Mouse (Mus musculus) large intestine, adult 2 months (tissue): ENCODE results near the gene Dok7. TPM values are rescaled to one million over a fixed set of nuclear protein-coding genes. Genes with fewer than 3 reads are reported as not detected.
A peak's percentile ranks its signal among the peaks of the same experiment; 100 is the strongest.

Experiments
- DNase-seq: peaks from one replicate; pipeline ENCODE4 v3.0.0-alpha.2; 2012; ENCODE audit warnings: low read depth, low spot score
- WGBS: fragments of 180-500 bp; shearing (Covaris S2); methylation state at CpG from one replicate; pipeline ENCODE4 v1.1.7; 2018; 5-methylcytosine and 5-hydroxymethylcytosine counted together
- polyA plus RNA-seq: library from polyadenylated mRNA; depleted of rRNA; stranded (reverse); fragments of >200 nt; gene quantifications from 2 replicates; pipeline ENCODE4 v1.2.3, GENCODE M21; 2012; rRNA removed

The Dok7 gene
- 0.69 and 1.0 TPM in 2 replicates for polyA plus RNA-seq

DNA sequence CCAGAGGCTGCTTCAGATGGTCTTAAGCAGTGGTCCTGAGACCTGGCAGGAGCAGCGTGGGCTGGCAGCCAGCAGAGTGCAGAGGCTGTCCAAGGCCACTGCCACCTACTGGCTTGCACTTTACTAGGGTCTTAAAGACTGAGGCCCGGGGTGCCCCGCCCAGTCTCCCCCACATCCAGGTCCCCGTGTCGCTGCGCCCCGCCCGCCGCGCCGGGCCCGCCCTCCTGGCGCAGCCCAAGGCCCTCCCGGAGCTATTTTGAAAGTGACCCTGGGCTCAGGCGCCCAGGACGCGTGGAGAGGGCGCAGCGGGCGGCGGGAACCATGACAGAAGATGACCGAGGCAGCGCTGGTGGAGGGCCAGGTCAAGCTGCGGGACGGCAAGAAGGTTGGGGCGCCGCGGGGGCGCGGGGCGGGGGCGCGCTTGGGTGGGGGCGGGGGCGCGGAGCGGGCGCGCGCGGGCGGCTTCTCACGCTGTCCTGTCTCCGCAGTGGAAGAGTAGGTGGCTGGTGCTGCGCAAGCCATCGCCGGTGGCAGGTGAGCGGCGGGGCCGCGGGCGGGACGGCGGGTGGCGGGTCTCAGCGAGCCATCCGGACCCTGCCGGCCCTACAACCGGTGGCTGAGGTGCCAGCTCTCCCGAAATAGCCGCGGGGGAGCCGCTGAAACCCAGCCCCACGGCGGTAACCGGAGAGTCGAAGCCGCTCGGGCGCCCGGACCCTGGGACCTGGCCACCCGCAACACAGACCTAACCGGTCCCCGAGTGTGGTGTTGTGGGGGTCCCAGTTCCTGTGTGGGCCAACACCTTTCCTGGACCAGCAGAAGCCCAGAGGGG lies at the start of gene Dok7:
Dok7 (plus strand) TSS at position 163 of the 829 bp plus-strand sequence.
- no peak for DNase-seq
- under 1% methylated on average over 70 of the region's 74 CpGs for WGBS

DNA sequence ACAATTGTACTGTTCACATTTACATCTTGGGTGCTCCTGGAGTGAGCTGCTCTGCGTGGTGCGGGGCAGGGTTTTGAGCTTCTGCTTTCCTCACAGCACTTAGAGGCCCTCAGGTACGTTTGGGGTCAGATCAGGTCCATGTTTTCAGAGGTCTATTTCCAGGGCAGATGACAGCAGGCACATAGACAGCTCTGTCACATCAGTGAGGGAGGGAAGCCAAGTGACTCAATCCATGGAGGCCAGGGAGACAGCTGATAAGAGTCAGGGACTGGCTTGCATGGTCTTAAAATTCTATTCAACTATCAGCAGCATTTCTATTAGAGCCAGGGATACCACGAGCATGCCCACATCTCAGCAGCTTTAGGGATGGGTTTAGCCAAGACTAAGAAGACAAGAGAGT lies 47.4 kb upstream of the Dok7 start:
- no peak for DNase-seq
- 92% methylated on average over 4 of the region's 4 CpGs for WGBS

DNA sequence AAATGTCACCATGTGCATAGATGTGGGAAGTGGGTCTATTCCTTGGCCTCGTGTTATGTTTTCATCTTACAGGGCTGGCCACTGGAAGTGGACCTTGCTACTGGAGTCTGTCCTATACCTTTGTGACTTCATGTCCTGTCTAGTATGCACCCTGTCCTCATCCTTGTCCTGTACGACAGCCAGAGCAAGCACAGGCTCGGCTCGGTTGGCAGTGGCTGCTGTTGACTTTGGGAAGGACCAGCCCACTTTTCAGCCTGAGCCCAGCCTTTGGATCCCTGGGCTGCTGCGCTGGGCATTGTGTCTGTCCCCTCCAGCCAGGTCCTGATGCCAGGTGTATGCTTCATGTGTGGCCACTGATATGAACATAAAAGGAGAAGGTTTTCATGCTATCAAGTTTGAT lies 45.9 kb upstream of the Dok7 start:
- WGBS = 33% methylated on average over 5 of the region's 5 CpGs
- no peak for DNase-seq

DNA sequence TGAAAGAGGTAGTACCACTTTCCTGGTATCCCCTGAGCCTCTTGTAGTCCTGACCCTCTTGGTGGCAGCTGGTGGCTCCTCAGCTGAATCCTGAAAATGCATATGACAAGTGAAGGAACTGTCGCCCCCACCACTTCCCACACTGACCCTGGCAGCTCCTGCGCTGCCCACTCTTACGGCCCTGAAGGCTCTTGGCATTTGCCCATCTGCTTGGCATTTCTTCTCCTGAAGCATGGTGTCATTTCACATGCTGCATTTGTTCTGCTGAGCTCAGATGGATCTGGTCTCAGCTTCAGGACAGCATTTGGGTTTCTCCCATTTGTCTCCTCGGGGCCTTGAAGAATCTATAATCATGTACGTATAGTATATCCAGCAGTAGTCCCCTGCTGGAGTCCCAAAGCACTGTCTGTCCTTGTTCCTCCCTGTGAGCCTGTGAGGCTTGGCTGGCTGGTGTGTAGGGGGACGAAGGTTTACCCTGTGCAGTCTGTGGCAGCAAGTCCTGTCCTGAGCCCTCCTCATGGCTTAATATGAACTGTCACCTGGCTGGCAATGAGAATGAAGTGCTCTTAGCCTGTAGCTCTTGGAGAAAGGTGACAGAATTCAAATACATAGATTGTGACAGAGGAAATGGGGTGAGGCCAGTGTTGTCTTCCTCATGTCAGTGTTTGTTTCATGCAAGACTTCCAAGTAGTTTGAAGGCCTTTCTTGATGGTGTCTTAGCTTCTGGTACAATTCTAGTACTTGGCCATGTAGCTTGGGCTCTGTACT lies 45.2 kb upstream of the Dok7 start:
- WGBS = 96% methylated on average over 6 of the region's 6 CpGs
- no peak for DNase-seq

DNA sequence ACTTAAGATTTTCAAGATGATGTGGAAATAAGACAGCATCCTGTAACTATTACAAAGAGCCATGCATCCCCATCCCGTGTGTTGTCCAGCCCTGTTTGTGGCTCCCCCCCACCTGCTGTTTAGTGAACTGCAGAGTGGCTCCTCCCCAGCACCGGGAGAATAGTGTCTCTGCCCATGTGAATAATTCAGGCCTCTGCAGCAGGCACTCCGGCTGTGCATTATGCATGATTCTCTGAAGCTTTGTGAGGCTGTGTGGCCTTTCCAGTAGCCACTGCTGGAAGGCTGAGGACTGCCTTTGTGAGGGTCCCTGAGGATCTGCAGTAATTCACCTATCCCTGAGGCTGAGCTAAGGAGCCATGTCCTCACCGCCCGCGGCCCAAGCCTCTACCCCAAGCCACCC lies 42.5 kb upstream of the Dok7 start:
- WGBS = 80% methylated on average over 6 of the region's 6 CpGs
- no peak for DNase-seq

DNA sequence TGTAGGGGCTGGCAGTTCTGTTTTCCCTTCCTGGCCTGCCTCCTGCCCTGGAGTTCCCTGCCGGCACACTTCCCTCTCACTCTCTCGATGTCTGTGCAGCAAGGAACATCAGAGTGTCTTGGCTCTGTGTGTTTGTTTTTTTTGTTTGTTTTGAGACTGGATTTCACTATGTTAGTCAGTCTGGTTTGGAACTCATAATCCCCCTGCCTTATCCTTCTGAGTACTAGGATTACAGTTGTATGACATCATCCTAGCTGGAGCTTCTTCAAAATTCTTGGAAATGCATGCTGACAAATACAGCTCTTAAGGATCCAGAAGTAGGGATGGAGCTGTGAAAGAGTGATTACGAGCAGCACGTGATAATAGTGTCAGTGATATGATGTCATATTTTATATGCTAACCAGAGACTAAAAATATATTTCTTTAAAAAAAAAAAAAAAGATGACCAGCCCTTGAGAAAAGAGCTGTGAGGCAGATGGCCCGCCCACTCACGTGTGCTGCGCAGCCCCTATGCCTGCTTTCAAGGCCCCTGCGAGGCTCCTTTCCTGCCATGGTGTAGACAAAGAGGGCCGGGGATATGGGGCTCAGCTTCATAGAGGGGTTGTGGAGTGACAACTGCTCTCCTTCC lies 36.8 kb upstream of the Dok7 start:
- DNase-seq = no peak
- 67% methylated on average over 9 of the region's 9 CpGs for WGBS

DNA sequence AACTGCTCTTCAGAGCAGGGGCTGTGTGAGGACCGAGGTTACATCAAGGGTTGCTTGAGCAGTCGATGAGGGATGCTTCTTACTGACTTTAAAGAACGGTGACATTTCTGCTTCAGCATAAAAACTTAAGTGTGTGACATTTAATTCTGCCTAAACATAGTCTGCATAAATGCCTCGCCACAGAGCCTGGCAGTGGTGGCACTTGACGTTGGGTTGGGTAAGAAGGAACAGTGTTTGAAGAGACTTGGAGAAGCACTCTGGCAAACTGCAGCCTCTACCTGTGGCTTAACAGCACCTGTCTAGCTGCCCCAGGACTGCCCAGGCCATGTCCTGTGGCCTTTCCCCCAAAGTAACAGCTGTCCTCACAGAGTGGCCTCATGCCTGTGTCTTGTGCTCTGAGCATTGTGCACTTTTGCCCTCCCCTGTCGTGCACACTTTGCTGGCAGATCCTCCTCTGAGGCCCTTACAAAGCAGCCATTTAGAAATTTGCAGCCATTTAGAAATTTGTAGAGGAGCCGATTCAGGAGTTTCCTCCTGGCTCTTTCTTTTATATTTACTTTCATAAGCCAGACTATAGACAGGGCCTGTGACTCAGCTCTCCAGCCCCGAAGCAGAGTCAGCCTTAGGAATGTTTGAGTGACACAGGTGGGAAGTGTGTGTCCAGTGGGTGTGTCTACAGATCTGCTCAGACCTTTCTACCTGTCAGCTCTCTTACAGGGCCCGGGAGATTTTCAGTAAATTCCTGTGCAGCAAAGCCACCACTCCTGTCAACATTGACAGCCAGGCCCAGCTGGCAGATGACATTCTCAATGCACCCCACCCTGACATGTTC lies 35.9 kb upstream of the Dok7 start:
- 57% methylated on average over 9 of the region's 9 CpGs for WGBS
- no peak for DNase-seq

DNA sequence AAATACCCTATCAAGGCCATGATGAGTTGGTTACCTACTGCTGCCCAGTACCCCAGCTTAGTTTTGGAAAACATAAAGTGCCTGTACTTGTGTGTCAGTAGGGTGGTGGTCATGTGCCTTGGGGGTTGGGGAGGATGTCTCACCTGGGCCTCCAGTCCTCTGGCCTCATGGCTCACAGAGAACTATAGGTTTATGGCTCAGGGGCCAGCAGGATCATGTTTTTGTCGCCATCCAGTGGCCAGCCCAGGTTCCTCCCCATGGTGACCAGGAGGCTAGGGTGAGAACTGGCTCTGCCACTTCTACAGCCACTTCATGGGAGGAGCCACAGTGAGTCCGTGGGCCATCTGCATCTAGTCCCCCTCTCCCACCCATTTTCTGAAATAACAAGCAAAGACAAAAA lies 31.6 kb upstream of the Dok7 start:
- WGBS = 12% methylated on average over 2 of the region's 2 CpGs
- DNase-seq = no peak

DNA sequence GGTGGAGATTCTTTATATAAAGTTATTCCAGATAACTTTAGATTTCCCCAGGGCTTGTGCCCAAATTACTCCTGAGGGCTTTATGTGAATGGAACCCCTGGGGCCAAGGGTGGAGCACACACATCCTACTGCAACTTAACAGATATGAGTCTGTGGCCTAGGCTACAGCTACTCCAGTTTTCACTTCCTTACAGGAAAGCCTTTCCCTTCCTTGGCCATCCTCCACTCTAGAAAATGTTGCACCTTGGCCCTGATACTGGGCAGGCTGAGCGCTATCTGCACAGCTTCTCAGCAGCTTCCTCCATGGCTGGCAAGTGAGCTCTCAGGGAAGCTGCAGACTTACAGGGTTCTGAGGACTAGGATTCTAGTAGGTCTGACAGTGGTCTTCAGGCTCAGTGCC lies 27.3 kb upstream of the Dok7 start:
- 84% methylated on average over 1 of the region's 1 CpGs for WGBS
- no peak for DNase-seq

DNA sequence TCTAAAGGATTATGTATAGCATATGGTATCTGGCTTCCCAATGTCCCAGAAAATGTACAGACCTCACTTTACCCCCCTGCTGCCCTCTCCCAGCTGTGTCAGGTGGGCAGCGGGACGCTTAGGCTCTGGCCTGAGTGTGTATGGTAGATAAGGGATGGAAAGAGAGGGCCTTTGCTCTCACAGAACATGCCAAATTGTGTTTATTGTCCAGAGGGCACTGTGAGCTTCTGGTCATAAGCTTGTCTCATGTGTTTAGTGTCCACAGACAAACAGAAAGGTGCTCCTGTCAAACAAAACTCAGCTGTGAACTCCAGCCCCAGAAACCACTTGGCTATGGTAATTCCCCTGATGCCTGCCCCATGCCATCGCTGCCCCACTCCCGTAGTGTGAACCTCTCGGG lies 26.8 kb upstream of the Dok7 start:
- 92% methylated on average over 5 of the region's 5 CpGs for WGBS
- DNase-seq = no peak

DNA sequence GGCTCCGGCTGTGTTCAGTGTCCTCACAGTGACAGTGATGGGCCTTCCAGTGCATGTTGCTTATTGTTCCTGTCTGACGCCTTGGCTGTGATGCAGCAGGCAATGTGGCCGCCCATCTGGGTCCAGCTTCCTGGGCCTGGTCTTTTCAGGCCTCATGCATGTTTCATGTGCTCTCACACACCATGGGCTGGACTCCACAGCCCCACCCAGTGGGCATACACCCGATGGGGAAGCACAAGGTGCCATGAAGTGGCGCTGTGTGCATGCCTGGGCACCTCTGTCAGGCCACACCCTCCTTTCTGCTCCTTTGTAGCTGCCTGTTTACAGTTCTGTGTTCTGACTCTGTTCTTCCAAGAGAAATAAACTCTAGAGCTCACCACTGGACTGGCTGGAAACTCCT lies 23.5 kb upstream of the Dok7 start:
- DNase-seq = no peak

DNA sequence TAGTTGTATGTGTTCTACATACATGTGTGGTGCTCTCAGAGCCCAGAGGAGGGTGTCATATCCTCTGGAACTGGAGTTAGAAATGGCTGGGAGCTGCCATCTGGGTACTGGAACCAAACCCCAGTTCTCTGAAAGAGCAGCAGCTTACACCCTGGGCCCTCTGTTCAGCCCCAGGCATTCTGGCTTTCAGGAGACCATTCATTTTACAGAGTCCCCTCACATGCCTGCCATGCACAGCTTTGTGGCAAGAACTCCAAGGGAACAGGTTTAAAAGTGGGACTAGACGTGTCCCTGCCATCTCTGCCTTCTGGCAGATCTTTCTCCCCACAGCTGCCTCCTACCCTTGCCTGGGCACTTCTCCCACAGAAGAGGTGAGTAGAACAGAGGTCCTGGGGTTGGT lies 22.9 kb upstream of the Dok7 start:
- WGBS = 90% methylated on average over 1 of the region's 1 CpGs
- no peak for DNase-seq

More for the DNA sequence above, 23.5 kb upstream of the Dok7 start:
- WGBS = 57% methylated on average over 5 of the region's 5 CpGs

DNA sequence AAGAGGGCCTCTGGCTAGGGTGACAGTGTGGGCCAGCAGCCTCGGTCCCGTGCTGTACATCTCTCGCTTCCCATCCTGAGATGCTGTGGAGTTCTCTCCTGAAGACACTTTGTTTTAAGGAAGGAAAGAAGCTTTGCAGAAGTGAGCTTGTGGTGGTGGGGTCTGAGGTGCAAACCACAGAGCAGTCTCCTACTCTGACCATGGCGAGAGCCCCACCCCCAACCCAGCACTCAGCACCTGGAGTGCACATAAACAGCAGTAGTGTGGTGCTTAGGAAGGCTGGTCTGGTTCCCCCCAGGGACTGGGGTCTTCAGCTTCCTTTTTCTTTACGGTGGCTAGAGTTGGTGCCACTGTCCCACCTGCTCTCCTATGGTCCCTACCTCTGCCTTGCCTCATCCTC lies 21.4 kb upstream of the Dok7 start:
- 87% methylated on average over 5 of the region's 5 CpGs for WGBS
- no peak for DNase-seq

DNA sequence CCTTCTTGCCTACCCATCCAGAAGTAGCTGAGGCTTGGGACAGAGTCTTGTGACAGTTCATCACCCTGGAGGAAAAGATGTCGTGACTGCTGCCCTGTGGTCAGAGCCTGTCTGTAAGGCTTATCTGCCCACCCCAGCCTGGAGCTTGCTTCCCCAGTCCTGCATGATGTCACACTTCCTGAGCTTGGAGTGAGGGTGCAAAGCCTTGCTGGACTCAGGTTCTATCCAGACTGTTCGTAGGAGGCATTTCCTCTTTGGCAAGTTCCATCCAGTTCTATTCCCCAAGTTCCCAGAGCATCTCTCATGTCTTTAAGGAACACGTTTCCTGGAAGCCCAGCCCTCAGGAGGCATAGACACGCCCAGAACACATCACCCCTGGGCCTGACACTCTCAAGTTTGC lies 20.8 kb upstream of the Dok7 start:
- 54% methylated on average over 4 of the region's 4 CpGs for WGBS
- no peak for DNase-seq

DNA sequence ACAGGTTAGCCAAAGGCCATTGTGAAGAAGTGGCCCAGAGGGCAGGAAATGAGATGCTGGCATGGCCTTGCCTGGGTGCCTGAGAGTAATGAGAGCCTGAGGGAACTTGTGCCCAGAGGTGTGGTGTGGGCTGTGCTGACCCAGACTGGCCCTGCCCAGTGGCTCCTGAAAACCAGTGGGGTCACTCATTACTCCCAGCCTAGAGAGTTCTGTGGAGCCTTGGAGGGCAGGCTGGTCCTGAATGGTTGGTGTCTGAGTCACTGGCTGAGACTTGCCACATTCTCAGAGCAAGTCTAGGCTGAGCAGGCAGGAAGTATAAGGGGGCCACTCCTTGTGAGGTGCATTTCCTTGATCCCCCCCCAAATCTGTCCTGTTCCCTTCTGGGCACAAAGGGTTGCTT lies 19.1 kb upstream of the Dok7 start:
- DNase-seq = no peak

DNA sequence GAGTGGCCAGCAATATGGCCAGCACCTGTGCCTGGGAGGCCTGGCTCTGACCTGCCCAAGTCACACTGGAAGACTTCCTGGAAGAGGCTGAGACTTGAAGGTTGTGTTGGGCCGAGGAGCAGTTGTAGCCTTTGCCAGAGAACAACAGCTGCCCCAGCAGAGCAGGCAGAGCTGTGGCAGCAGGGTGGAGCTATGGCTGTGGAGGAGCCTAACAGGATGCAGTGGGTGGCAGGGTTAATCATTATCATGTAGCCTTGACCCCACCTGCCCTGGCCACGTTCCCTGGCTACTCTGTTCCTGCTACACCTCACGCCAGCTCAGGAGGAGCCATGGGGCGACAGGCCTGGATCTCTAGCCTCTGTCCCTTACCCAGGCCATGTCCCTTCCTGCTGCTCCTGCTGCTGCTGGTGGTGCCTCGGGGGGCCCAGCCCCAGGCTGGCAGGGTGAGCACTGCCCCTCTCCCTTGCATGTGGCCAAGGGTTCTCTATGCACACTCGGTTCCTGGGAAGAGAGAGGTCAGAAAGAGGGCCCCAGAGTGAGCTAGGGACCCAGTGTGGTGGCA lies 15.2 kb upstream of the Dok7 start, which contains the start of gene Hgfac:
Hgfac (plus strand) TSS at position 242 of the 562 bp plus-strand sequence.
- DNase-seq = peak; percentile 70
- 15% methylated on average over 6 of the region's 6 CpGs for WGBS

DNA sequence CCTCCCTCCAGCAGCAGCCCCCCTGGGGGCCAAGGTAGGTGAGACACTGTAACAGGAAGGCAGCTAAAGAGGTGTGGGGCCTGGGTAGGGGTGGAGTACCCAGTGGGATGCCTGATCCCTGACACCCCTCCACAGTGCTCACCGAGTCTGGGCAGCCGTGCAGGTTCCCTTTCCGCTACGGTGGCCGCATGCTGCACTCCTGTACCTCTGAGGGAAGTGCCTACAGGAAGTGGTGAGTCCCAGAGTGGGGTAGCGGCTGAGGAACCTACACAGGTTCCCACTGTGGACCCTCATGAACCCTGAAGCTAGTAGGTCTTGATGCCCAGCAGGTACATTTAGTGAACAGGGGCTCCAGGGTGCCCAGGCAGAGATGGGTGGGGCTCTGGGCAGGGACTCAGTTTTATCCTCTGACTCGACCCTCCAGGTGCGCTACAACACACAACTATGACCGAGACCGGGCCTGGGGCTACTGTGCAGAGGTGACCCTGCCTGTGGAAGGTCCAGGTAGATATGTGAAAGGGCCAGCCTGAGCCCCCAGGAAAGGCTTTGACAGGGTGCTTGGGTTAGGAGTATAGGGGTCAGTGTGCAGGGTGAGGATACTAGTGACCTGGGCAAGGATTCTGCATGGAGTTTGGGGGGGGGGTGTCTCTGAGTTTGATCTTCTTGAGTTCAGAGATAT lies 14.0 kb upstream of the Dok7 start:
- no peak for DNase-seq
- WGBS = 35% methylated on average over 10 of the region's 10 CpGs

DNA sequence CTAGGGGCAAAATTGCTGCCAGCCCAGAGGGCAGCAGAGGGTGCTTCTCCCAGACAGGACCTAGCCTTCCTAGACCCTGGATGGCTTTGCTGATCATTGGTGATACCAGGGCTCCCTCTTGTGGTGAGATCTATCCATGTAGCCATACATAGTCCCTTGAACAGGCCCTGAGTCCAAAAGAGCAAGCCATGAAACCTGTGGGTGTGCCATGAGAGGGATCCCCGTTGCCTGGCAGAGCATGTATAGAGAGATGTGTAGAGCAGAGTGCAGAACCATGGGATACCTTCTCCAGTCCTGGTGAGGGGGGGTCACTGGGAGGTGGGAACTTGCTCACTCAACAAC lies 13.5 kb upstream of the Dok7 start:
- WGBS = 0% methylated on average over 1 of the region's 1 CpGs
- peak; percentile 72 for DNase-seq

DNA sequence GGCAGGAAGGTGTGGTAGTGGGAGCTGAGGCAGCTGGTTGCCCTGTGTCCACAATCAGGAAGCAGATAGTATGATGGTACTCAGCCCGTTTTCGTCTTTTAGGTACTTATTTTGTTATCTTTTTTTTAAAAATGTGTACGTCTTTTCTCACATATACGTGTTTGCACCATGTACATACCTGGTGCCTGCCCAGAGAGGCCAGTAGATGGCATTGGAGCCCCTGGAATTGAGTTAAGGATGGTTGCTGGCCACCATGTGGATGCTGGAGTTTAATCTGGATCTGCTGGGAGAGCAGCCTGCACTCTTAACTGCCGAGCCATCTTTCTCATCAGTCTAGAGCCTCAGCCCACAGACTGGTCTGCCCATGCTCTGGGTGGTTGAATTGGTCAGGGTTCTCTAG lies 6.0 kb upstream of the Dok7 start:
- DNase-seq = no peak
- WGBS = 73% methylated on average over 5 of the region's 5 CpGs
